Mouse (Mus musculus): ENCODE results near the gene Coq4.

The Coq4 gene

DNA sequence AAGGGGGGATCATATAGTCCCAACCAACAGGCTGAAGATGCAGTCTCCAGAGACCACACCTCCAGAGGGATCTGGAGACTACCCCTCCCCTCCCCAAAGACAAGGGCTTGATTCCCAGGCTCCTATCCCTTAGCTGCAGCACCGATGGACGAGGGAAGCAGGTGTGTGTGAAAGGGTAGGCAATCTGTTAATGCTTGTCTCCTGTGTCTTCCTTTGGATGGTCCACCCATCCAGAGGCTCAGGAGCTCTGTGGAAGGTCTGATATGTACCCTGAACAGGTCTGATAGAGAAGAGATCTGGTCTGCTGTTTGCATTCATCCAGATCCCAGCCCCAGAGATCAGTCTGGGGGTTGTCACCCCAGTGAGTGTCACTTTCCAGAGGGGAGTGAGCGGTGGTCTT lies 59.6 kb downstream of the Coq4 start:
- DNase-seq: no peak

All from kidney, adult 11 months (tissue).